Mouse (Mus musculus) testis, adult 2 months (tissue): ENCODE results near the gene Phkg1.

Experiments used
- CTCF ChIP-seq: fragments of 200-500 bp; IDR thresholded peaks from 2 replicates; pipeline ENCODE4 v1.5.1; 2012; ENCODE audit warnings: low read depth, mild to moderate bottlenecking, inconsistent platforms, low read length, moderate library complexity; ENCODE audit not compliant: control insufficient read depth, insufficient read depth, insufficient replicate concordance
- POLR2A ChIP-seq: fragments of 200-500 bp; IDR thresholded peaks from 2 replicates; pipeline ENCODE4 v1.6.1; 2012; ENCODE audit warnings: low read depth, mild to moderate bottlenecking, inconsistent platforms, low read length, moderate library complexity; ENCODE audit not compliant: control insufficient read depth

DNA sequence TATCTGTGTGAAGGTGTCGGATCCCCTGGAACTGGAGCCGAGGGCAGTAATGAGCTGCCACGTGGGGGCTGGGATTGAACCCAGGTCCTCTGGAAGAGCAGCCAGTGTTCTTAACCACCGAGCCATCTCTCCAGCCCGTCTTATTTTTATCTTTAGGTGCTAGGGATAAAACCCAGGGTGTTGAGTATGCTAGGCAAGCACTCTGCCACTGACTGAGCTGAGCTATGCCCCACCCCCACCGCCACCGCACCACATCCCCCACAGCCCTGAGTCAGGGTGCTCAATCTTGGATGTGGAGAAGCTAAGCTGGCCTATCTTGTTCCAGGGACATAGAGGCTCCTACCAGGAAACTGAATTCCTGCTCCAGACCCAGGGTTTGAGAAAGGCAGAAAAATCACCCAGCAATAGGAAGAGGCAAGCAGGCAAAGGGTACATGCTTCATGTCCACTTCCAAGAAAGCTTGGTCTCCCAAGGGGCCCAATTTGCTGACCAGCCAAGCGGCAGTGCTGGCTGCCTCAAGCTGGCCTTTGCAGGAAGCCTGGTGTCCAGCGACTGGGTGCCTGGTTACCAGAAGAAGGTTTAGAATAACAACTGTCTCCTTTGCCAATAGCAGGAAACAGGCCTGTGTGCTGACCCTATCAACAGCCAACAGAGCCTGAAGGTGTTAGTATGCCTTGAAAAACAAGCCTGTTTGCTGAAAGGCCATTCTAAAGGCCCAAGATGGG is 20.5 kb downstream of the Phkg1 start:
- no peak for TF ChIP-seq POLR2A
- TF ChIP-seq CTCF: no peak
